ENCODE assay signal across 20 mouse cellular contexts in genomic region chr6:100537042-100537441, GRCm38 (mm10).
"Had no signal": no experiment of that assay in that cellular context is flagged by ENCODE, and none has a peak within 500 bp of the region (broad histone marks: within the 10 kb centered on the region; RNA-seq: fewer than 3 reads in every experiment).

No protein-coding gene starts in this region.

- H3K4me1 ChIP-seq: megakaryocyte, embryonic 14.5 days had no signal

- ATAC-seq: liver, postnatal 0 days; lung, postnatal 0 days had no signal

- H3K4me3 ChIP-seq: lung, embryonic 15.5 days; megakaryocyte, embryonic 14.5 days; midbrain, embryonic 12.5 days; neural tube, embryonic 13.5 days; neural tube, embryonic 15.5 days had no signal

- H3K36me3 ChIP-seq: lung, embryonic 15.5 days; midbrain, embryonic 12.5 days; neural tube, embryonic 13.5 days; neural tube, embryonic 15.5 days had no signal

- H3K27ac ChIP-seq: lung, embryonic 15.5 days; macrophage; midbrain, embryonic 12.5 days; neural tube, embryonic 13.5 days; neural tube, embryonic 15.5 days had no signal

- H3K9ac ChIP-seq: liver, postnatal 0 days; lung, embryonic 15.5 days; midbrain, embryonic 12.5 days; neural tube, embryonic 13.5 days; neural tube, embryonic 15.5 days had no signal

- DNase-seq: liver, postnatal 0 days; lung, adult 2 months; lung, postnatal 14 days; lung, postnatal 36 days; midbrain, embryonic 14.5 days; retina, postnatal 1 day; right cerebral cortex, adult 18-20 months; right cerebral cortex, postnatal 25 days; right cerebral cortex, postnatal 4 days; spleen, adult 18-20 months; thymus, adult 18-20 months; thymus, postnatal 14 days; thymus, postnatal 36 days had no signal

- H3K9me3 ChIP-seq: lung, embryonic 15.5 days; megakaryocyte, embryonic 14.5 days; midbrain, embryonic 12.5 days; neural tube, embryonic 13.5 days; neural tube, embryonic 15.5 days had no signal

- H3K4me2 ChIP-seq: lung, embryonic 15.5 days; midbrain, embryonic 12.5 days; neural tube, embryonic 13.5 days; neural tube, embryonic 15.5 days had no signal
